Mouse (Mus musculus): ENCODE results near the gene Selplg.
A peak's percentile ranks its signal among the peaks of the same experiment; 100 is the strongest.
"Not testable (repeated sequence)": the region's sequence is repeated elsewhere in the genome, so short reads cannot be mapped to it uniquely, and the experiment has no call there.

The Selplg gene

DNA sequence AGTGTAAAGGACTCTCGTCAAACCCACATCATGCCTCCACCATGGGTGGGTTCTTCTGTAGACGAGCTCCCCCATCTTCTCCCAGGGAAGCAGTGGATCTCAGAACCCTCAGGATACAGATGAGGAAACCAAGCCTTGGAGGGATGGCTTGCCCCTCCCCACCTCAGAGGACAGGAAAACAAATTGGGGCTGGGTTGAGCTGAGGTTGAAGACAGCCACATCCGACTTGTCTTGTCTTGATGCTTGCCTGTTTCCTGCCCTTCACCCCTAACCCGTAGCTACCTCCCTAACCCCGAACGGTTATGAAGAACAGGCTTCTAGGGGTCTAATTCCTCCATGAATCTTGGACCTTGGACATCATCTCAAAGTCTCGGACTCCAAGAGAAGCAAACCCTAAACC, 6.9 kb downstream of the Selplg start:
- no peak for DNase-seq (ENCODE audit: low spot score)

DNA sequence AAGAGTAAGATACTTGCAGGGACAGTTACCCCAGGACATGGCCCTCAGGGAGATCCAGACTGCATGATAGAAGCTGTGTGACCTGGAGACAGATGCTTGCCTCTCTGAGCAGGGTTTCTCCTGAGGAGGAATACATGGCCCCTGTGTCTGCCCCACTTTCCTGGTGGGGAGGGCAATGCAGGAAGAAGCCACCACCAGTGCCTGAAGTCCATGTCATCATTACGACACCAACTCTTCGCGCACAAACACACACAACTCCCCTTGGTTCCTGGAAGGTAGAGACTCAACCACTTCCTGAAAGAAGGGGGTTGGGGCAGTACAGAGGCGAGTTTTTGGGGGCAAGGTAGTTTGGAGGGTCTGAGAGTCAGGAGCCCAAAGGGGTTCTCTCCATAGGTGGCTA, 8.2 kb downstream of the Selplg start:
- DNase-seq (ENCODE audit: low spot score), result no peak

DNA sequence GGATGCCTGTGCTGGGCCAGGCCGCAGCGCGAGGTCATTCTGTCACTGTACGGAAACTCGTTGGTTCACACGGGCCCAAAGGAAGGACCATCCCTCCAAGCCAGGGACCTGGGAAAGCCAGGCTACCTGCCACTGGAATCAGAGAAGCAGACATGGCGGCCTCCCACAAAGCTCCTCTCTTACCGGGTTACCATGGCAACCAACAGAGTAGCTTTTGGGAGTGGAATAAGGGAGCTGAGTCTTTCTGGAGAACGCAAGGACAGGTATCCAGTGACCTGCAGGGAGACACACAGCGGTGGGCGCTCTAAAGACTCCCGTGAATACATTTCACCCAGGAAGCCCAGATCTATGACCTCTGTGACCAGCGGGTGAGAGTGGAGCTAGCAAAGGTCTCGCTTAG, 13.9 kb downstream of the Selplg start:
- DNase-seq (ENCODE audit: low spot score), result no peak

DNA sequence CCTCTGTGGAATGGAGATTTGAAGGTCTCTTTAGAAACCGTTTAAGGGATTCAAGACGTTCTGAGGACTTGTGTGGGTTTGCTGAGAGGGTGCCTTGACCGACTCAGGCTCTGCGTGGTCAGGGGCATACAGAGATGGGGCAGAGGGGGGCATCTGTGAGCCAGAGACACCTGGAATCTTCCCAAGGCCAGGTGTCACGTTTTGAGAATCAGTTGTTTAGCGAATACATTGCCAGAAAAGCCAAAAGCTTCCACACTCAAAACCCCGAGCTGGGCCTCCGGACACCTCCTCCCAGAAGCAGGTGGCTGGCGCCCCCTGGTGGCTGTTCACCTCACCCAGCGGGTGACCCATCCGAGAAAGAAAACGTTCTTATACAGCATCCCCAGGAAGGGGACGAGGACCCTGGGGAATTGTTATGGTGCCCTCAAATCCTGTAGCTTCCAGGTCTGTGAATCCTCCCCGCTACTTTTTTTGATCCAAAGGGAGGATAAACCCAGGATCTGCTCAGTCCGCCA, 16.7 kb downstream of the Selplg start:
- peak; percentile 79 for DNase-seq (ENCODE audit: low spot score)

DNA sequence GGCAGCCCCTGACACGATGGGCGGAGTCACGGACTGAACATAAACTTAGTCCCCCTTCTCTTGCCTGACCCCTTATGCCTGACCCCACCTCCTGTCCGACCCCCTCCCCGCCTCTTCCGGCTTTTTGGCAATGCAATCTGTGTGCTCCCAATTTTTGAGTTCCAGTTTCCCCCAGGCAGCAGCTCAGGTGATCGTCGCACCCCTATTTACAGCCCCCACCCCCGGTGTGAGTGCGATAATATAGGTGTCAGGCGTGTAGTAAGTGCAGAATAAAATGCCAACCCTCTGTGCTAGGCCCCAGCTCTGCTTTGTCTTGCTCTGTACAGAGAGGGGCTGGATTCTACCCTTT, 17.4 kb downstream of the Selplg start:
- no peak for DNase-seq (ENCODE audit: low spot score)

DNA sequence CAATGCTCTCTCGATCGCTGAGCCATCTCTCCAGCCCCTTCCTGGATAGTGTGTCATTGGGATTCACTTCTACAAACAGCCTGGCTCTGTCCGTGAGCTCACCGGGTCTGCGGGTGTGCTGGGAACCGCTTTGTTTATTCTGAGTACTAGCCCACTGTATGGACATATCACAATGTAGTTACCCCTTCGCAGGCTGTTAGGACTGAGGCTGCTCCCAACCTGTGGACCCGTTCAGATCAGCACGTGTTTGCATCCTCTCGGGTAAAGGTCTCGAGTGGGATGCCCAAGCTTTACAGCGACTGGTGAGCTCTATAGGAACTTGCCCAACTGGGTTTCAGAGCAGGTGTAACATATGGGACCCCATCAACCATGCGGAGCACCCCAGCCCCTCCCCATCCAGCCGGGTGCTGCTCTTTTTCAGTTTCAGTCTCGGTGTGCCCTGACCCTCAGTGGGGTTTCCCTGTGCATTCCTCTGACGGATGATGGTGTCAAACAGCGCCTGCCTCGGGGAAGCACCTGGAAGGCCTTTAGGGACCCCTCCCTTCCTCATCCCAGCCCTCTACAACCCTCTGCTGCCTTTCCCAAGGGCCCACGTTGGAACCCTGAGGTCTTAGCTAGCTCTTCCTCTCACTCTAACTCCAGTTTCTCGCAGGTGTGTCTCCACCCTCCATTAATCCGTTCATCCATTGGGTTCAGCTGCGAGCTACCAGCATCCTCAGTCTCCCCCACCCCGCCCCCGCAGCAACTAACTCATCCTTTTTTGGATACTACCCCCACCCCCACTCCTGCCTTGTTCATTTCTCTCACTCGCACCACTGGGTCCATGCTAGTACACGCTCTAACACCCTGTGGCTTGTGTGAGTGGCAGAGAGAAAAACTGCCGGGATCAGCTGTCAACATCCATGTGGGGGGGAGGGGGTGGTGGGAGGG, 18.1 kb downstream of the Selplg start:
- DNase-seq (ENCODE audit: low spot score), result no peak

DNA sequence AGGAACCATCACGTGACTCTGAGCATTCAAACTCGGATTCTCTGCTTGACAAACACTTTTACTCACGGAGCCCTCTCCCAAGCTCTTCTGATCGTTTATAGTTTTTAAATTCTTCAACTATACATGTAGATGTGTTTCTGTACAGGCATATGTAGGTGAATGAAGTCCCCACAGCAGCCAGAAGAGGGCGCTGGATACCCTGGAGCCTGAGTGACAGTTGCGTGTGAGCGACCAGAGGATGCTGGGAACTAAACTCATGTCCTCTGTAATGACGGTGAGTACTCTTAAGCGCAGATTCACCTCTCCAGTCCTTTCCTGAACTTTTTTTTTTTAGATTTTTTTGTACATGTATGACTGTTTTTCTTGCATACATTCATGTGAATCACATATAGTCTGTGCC, 18.8 kb downstream of the Selplg start:
- no peak for DNase-seq (ENCODE audit: low spot score)

DNA sequence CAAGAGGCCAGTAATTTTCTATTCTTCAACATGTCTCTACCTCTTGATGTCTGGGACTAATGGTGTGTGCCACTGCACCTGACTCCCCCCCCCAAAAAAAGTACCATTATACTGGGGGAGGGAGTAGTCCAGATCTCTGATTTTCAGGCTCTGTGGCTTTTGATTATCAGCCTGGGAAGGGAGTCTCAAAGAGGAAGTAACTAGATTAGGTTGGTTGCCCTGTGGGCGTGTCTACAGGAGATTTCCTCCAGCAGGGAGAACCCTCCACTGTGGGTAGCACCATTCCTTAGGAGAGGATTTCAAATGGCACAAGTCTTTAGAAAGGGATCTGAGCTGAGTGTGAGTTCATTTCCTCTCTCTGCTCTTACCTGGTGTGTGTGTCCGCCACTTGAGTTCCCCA, 19.8 kb downstream of the Selplg start:
- no peak for DNase-seq (ENCODE audit: low spot score)

DNA sequence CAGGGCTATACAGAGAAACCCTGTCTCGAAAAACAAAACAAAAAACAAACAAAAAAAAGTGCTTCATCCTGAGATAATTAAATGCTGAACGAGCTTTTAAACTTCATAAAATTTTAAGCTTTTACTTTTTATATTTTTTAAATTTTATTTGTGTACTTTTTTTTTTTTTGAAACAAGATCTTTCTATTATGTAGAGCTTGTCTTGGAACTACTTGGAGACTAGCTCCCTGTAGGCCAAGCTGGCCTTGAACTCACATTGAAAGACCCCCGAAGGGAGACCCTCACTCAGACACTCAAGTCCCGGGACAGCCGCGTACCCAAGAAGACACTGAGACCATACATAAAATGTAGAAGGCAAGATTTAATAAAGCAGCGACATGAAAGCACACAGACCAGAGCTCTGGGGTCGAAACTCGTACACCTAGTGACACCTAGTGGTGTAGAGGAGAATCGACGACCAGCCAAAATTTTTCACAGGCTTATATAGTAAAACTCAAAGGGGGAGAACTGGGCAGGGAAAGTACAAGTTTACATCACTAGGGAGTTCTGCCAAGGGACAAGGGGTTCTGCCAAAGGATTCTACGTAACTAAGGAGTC, 20.5 kb downstream of the Selplg start:
- DNase-seq (ENCODE audit: low spot score), result not testable (repeated sequence)

DNA sequence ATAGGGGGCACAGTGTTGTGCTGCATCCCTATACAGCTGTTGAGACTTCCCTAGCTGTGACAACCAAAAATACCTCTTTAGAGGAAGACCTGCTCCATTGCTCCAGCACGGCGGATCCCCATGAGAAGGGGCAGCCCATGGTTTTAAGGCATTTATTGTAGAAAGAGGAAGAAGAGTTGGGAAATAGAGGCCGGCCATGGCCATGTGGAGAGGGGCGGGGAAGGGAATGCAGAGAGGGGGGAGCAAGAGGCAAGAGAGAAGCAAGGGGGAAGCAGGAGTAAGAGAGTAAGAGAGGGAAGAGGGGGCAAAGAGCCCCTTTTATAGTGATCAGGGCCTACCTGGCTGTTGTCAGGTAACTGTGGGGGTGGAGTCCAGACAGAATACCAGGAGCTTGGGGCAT, 22.3 kb downstream of the Selplg start:
- DNase-seq (ENCODE audit: low spot score), result no peak

DNA sequence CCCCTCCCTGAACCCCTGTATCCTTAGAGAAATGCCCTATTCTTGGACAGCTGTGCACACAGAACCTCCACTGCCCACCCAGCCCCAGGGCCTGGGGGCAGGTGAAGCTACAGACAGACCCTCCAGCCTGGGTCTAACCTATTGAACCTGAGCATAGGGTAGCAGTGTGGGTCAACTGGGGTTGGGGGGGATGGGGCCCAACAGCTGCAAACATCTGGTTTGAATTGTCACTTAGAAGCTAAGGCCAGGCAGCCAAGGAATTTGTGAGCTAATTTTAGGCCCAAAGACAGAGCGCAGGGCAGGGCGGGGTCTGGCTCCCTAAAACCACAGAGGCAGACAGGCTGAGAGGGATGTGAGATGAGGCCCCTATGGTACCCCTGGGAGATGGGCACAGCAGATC, 24.3 kb downstream of the Selplg start:
- DNase-seq (ENCODE audit: low spot score), result no peak

DNA sequence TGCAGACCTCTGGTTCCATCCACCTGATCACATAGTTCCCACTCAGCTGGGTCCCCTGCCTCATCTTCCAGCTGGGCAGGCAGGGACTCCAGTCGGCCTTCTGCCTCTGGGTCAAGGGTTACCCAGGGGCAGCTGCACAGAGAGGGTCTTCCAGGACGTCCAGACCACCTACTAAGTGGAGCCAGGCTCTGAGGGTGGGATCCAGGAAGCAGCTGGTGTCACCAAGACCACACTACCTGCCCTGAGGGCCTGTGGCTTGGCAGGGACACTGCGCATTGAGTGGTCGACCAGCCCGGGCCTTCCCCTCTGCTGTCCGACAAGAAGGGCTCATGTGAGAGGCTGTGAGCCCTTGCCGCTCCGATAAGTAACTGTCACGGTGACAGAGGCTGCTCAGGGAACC, 24.7 kb downstream of the Selplg start:
- DNase-seq (ENCODE audit: low spot score), result no peak

DNA sequence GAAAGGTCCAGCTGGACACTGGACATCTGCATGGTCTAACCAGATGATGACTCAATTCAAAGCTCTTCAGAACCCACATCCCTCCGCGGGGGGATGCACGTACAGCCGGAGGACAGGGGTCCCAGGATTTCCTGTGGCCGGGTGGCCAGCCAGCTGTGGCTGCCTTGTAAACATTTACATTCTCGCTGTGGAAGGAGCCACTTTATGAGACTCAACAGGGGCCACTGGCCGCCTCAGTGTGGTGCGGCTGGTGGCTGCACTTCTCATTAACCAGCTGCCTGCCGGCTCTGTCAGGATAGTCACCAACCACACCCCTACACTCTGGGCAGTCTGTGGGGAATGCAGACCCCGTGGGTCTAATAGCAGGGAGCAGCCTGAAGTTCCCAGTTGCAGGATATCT, 26.0 kb downstream of the Selplg start:
- no peak for DNase-seq (ENCODE audit: low spot score)

DNA sequence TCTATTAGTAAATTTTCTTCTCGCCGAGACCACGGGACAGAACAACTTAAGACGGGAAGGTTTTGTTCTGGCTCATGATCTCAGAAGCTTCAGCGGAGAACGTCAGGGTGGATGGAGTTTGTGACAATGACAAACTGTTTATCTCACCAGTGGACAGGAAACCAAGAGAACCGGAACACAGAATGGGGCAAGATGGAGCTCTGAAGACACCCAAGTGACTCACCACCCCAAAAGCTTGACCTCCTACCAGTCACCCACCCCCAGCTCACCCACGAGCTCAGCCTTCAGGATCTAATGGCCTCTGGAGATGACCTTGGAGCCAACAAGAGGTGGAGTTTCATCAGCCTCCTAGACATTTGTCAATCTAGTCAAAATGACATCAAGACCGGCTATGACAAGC, 27.1 kb downstream of the Selplg start:
- DNase-seq (ENCODE audit: low spot score), result no peak

DNA sequence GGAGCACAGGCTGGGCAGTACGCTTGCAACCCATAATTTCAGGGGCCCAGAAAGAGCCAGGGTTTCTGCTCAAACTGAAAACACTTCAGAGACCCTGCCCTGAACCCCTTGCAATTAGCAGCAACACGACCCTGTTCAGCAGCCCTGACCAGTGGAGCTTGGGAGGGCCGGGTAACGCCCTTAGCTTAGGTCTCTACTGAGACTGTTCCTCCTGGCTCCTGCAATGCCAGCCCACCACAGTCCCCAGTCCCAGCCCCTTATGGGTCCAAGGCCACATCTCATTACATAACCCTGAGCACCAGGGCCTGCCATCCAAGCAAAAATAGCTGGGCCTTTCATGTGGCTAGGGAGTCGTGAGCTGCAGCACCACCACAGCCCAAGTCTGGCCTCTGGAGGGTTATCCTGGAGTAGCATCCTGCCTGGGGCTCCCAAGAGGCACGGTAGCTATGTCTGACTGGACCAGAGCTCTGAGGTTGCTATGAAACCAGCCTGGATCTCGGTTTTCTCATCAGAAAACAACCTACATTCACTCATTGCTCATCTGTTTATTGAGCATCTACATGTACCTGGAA, 28.0 kb downstream of the Selplg start:
- no peak for DNase-seq (ENCODE audit: low spot score)

DNA sequence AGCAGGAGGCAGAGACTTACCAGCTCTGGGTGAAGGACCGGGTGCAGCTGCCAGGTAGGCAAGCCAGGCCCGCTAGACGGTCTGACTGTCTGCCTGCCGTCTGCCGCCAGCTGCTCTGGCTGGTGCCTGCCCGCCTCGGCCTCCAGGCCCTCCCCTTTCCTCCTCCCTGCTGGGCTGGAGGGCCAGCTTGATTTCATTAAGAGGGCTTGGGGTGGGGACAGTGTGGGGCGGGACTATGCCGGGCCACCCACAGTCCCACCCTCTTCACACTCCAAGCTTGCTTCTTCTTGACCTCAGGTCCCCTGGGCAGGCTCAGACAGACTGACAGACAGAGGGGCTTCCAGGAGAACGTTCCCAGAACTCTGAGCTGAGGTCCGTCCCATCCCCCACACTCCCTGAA, 32.2 kb downstream of the Selplg start, which contains the start of gene Tmem119:
Tmem119 (minus strand) TSS at position 237 of the 400 bp plus-strand sequence.
- DNase-seq (ENCODE audit: low spot score), result peak; percentile 62

DNA sequence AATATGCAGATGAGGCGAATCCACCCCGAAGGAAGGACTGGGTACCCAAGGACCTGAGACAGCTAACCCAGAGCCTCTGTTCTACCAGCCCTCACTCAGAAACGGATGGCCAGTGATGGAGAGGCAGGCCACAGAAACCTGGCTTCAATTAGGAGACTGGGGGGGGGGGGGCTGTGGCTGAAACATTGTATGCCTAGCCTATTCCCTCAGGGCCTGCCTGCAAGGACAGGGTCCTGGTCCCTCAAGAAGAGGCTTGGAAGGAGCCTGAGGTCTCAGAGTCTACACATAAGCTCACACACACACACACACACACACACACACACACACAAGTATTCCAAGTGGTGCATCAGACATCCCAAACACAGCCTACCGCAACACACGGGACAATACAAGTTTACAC, 32.8 kb downstream of the Selplg start:
- no peak for DNase-seq (ENCODE audit: low spot score)

DNA sequence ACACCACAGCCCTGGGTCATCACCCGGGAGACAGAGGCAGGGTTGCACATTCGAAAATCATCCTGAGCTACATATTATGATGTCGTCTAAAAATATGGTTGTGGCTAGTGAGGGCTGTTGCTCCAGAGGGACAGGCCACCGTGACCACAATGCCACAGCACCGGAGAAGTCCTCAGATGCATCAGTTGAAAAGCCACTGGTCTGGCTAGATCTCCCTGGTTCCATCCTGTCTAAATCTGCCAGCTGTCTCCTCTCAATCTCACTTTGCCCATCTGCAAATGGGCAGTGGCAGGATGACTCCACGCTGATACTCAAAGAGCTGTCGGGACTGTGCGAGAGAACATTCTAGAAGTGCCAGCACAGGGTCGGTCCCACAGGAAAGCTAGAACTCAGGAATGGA, 33.9 kb downstream of the Selplg start:
- DNase-seq (ENCODE audit: low spot score), result no peak

DNA sequence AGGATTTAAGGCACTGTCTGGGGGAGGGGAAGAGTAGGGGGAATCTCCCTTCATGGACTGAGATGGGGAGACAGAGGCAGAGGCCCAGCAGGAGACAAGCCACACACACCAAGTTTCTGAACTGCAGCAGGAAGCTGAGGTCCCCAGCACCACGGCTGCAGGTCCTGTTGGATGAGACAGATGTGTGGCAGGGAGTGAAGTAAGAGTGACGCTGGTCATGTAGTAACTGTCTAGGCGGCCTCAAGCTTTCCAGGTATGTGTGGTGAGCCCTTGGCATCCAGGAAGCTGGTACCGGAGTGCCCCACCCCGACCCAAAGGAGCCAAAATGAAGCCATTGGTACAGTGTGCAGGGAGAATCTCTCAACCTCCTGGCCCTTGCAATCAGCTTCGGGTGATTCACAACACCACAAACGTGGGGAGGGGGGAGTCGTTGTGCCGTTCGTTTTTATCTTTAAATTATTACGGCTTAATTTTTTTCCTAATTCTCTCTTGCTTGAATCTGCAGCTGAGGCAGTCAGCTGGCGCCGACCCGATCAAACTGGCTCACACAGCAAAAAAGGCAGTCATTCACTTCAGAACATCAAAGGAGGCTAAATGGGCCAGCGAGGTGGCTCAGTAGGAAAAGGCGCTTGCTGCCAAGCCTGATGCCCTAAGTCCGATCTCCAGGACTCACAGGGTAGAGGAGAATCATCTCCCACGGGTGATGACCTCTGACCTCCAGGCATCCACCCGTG, 35.1 kb downstream of the Selplg start:
- DNase-seq (ENCODE audit: low spot score), result no peak

DNA sequence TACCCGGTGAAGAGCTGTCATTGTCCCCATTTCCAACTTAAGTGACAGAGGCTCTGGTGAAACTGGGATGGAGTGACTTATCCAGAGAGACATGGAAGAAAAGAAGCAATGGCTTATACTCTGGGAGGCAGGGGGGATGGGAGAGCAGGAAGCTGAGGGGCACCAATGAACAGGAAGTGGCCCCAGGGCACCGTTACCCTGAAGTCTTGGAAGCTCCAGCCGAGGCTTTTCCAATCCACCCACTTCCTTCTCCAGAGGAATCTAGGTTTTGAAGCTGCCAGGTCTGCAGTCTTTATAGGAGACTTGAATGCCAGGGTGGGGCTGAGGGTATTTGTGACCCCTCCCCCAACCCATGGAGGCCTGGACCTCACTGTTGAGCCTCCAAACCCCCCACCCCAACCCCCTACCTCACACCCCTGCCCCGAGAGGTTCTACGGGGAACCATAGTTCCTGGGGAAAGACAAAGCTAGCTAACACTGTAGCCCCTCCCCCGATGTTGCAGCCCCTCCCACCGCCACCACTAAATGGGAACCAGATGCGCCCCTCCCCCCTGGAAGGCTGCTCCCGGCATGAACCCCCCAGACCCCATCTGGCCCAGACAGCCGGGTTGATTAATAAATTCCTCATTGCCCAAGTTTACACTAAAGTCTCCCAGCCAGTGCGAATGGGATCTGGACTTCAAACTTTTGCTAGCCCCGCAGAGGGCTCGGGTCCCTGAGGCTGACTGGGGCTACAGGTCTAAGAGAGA, 35.9 kb downstream of the Selplg start:
- no peak for DNase-seq (ENCODE audit: low spot score)

DNA sequence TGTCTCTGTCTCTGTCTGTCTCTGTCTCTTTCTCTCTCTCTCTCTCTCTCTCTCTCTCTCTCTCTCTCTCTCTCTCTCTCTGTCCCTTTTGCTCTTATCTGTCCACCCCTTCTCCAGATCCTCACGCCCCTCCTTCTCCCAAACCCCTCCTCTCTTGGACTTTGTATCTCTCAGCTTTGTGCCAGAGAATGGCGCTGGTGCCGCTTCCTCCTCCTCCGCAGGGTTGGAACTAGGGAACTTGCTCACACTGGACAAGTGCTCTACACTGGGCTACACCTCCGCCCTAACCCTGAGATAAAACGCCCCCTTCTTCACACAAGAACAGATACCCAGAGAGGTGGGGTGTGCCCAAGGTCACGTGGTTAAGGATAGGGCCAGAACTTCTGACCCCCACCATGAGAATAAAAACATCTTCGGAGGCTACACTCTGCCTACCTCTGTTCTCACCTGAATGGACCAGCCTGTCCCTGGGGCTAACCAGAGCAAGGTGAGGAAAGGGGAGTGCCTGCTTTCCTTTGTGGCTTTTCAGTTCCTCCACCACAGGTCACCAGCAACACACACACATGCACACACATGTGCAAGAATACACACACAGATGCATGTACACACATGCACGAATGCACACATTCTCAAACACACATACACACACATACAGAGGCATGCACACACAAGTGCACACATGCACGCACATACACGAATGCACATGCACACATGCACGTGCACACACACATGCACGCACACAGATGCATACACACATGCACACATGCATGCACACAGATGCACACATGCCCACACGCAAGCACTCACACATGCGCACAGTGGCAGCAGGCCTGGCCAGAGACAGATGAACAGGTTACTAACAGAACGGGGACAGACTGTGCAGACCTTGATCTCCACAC, 41.0 kb downstream of the Selplg start:
- DNase-seq (ENCODE audit: low spot score), result no peak

All from ovary, postnatal 36 days (tissue).